Mouse (Mus musculus) embryonic facial prominence, embryonic 11.5 days (tissue): ENCODE measurements around the gene Taf3. TPM values are rescaled to one million over a fixed set of nuclear protein-coding genes. Genes with fewer than 3 reads are reported as not detected.

ENCODE experiments used
- polyA plus RNA-seq: library from polyadenylated mRNA; unstranded; fragments of >200 nt; fragmentation: Nextera tagmentation; extraction: Ambion mirVana; gene quantifications from 2 replicates; pipeline ENCODE4 v1.2.1, GENCODE M21; 2014

The Taf3 gene
- polyA plus RNA-seq, 1 experiment from 2014 or later = 16.4 TPM

Other genes starting within 250 kb of the Taf3 start
- 1.0 and 1.7 TPM in 2 replicates for gene 4930412O13Rik, start 167.3 kb downstream of the Taf3 start, polyA plus RNA-seq
- 0.99 and 1.2 TPM in 2 replicates for gene 9230102O04Rik, start 159.1 kb downstream of the Taf3 start, polyA plus RNA-seq
- 17.4 and 22.7 TPM in 2 replicates for gene Gata3, start 158.6 kb downstream of the Taf3 start, polyA plus RNA-seq
- gene Atp5c1, start 31.9 kb upstream of the Taf3 start, polyA plus RNA-seq = 621 and 639 TPM in 2 replicates
- 39.1 and 42.8 TPM in 2 replicates for gene Kin, start 32.0 kb upstream of the Taf3 start, polyA plus RNA-seq
- gene Itih2, start 82.8 kb upstream of the Taf3 start, polyA plus RNA-seq = 0.17 and 0.52 TPM in 2 replicates
- 3.7 and 3.9 TPM in 2 replicates for gene Itih5, start 105.0 kb upstream of the Taf3 start, polyA plus RNA-seq